Mouse (Mus musculus) kidney, adult 2 months (tissue): ENCODE measurements around the gene Cenpo.

Experiments
- CTCF ChIP-seq: fragments of 200-500 bp; conservative IDR thresholded peaks from 2 replicates; pipeline ENCODE4 v1.5.1; 2011; ENCODE audit warnings: low read depth, mild to moderate bottlenecking, control low read depth, low read length, moderate library complexity, mixed read lengths; ENCODE audit not compliant: insufficient read depth, insufficient read length
- POLR2A ChIP-seq: fragments of 200-500 bp; IDR thresholded peaks from one replicate; pipeline ENCODE4 v1.6.1; 2011; ENCODE audit warnings: low read depth, low read length, control low read depth

DNA sequence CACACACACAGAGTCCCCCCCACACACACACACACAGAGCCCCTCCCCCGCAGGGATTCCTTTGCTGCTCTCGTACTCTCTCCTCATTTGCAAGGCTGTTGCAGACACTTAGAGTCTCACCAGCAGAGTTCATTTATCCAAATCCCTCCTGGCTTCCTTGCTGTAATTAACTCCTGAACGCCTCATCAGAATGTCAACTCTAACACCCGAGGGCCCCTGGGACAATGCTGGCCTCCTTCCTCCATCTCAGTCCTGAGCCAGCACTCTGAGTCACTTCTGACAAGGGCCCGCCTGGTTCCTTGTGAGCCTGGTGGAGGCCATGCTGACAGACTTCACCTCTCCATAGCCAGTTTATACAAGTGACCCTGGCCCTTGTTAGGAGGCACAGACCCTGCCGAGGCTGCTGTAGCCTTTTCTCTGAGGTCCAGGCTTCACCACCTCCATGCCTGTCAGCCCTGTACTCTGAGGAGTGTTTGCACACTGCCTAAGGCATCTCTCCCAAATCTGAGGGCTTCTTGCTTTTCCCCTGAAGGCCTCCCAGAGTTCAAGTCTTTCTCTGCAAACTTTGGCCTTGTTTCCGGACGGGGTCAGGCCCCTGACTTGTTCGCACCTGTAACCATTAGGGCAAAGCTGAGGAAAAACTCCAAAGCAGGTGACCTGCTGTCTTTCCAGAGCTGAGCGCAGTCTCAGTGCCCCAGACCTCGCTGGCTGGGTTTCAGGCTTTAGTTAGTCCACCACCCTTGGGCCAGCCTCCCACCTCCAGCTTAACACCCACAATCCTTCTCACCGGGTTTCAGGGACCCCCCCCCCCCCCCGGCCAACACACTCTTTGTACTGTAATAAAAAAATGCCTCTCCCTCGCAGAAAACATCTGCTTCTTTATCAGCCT lies 45.7 kb downstream of the Cenpo start:
- no peak for TF ChIP-seq CTCF
- TF ChIP-seq POLR2A: no peak
